Mouse (Mus musculus): Measurements from ENCODE around the gene Bicral.

The Bicral gene

DNA sequence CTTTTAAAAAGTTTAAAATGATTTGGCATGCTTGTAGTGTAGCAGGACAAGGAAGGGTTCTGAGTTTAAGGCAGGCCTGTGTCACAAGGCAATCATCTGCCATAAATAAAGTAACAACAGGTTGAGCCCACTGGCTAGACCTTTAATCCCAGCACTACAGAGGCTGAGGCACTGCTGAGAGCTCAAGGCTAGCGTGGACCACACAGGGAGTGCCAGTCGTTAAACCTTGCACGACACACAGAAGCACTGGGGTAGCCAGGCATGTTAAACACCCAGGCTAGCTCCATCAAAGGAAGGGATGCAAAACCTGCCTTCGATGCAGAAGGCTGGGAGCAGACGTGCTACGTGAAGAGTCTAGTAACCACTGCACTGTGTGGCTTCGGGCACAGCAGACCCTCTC, 14.6 kb downstream of the Bicral start:
- no peak for DNase-seq (ENCODE audit: low read depth, low spot score)

DNA sequence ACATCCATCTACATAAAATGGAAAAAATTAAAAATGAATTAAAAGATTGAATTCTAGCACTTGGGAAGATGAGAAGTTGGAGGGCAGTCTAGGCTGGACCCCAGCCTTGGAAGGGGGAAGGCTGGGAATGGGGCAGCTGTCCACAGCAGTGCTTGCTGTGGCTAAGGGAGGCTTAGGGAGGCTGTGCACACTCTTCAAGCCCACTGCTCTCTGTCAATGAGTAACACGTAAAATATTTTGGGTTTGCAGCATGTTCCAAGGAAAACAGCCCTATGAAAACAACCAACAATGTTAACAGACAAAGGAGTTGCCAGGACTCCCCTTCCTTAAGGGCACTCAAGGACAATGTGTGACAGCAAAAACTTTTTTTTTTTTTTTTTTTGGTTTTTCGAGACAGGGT, 15.3 kb downstream of the Bicral start:
- DNase-seq (ENCODE audit: low read depth, low spot score): no peak

DNA sequence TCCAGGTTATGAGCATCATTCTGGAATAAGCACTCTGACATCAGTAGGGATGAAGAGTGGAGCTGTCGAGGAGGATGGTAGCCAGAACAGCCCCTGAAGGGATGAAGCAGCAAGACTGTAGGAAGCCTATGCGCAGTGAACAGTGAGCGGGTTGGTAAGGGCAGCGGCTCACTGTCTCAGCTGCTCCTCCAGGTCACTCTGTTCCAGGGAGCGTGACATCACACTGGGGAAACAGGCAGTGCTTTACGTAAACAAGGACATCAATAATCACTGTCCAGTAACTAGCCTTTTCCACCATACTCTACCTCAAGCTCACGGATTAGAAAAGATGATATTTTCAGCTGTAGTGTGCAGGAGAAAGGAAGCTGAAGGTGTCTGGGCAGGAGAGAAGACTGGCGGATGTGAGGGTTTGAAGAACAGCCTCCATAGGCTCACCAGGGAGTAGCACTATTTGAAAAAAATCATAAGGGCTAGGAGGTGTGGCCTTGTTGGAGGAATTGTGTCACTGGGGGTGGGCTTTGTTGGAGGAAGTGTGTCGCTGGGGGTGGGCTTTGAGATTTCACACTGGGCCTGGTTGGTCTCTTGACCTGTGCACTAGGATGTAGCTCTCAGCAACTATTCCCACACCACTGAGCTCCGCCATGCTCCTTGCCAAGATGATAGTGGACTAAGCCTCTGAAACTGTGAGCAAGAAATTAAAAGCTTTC, 17.8 kb downstream of the Bicral start:
- no peak for DNase-seq (ENCODE audit: low read depth, low spot score)

DNA sequence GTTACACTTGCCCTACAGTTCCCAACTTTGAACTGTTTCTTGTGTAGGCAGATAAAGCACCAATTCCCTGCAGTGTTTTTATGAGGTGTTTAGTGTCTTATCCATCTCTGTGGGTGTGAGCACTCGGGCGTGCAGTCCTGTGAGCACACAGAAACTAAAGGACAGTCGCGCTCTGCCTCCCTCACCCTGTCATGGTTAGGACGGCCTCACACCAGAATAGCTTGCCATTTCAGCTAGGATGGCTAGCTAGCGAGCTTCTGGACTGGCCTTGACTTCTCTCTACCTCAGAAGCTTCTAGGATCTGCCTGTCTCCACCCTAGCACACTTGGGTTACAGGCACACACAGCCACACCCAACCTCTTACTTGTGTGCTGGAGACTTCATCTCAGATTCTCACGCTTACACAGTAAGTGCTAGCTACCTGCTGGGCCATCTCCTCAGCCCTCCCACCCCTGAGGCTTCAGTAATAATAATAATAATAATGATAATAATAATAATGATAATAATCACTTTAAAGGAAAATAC, 19.8 kb downstream of the Bicral start:
- DNase-seq (ENCODE audit: low read depth, low spot score): no peak

DNA sequence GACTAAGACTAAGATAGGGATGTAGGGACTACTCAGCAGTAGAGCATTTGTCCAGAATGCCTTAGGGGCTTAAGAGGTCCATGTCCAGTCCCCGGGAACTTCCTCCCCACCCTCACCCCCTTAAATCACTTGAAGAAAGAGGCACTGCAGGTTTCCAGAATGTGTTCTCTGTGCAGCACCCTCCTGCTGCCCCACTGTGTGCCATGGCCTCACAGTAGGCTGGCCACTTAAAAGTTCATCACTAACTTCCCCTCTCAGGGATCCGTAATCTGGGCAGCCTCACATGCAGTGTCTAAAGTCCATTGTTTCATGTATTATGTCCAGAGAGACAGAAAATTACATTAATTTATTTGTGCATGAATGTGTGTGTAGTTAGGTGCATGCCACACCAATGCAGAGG, 20.4 kb downstream of the Bicral start:
- DNase-seq (ENCODE audit: low read depth, low spot score): no peak

DNA sequence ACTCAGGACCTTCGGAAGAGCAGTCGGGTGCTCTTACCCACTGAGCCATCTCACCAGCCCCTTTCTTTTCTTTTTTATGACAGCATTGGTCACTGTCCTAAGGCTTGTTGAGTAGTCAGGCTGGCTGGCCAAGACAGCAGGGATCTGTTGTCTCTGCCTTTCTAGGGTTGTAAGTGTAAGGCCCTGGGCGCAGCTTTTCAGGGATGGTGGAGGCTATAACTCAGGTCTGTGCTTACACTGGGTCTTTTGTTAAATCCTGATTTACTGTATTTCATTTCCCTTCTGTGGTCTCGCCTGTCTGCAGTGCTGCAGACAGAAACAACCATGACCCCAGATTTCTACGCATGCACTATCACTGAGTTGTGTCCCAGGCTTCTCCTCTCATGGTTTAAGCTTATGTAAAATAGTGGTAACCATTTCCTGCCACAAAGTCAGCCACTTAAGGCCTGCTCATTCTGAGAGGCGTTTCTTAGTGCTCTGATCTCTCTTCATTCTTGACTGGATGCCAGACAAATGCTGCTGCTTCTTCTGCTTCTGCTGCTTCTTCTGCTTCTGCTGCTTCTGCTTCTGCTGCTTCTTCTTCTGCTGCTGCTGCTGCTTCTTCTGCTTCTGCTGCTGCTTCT, 23.1 kb downstream of the Bicral start:
- no peak for DNase-seq (ENCODE audit: low read depth, low spot score)

DNA sequence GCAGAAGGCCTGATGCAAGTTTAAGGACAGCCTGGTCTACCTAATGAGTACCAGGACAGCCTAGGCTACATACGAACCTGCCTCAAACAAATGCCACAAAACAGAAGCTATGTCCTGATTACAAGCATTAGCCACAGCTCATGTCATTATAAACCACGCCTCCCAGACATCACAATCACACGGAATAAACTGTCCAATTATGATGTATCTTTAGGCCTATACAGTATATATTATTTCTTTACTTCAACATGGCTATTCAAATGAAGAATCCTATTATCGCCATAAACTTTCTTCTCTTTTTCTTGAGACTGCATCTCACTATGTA, 25.3 kb downstream of the Bicral start:
- no peak for DNase-seq (ENCODE audit: low read depth, low spot score)

DNA sequence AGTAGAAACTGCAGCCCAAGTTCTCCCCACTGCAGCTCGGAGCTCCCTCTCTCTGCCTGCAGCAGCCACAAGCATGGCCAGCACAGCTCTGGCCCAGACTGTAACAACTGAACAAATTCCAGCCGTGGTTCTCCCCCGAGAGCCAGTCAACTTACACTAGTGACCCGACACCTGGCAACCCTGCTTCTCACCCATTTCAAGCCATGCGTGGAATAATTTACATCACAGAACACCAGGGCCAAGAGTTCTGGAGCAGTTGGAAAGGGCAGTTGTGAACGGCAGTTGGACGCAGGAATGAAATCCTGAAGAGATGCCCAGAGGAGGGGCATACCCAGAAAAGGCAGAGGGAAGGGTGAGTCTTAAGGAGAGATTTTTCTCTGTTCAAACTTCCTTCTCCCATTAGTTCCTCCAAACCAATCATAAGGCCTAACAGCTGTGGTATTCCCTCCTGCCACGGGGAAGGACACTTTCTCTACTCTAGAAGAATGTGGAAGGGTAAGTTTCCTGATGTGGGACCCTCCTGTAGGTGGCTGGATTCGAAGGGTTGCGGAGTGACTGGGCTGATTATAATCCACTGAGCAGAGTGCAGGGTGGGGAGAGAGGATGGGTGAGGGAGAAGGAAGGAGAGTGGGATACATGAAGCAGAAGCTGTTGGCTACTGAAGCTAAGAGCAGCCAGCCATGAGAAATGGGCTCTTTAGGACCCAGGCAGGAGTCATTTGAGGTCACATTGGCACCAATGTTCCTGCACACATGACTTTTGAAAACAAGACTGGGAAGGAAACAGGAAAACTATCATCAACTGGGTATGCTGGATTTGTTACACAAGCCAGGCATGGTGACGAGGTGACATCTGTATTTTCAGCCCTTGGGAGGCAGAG, 25.9 kb downstream of the Bicral start:
- DNase-seq (ENCODE audit: low read depth, low spot score): no peak

DNA sequence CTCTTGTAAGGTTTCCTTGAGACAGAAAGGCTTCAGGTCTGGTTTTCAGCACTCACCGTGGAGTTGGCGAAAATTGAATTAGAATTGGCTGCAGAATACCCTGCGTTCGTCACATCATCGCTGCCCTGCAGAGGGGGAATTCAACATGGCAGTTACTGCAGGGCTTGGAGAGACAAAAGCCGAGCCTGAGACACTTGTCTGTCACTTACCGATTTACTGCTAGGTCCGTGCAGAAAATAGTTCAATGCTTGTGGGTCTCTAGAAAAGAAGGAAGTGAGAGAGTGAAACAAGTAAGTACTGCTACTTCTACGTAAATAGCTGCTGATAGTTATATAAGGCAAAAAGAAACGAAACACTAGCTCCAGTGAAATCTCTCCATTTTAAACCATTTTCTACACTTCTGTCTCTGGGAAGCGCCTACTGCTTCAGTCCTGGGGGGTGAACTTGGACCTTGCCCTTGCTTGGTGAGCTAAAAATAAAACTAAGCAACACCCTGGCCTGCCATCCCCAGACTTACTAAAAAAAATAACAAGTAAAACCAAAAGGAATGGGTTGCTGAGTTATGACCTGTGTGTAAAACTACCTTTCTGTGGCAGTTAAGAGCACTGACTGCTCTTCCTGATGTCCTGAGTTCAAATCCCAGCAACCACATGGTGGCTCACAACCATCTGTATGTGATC, 28.3 kb downstream of the Bicral start:
- DNase-seq (ENCODE audit: low read depth, low spot score): no peak

DNA sequence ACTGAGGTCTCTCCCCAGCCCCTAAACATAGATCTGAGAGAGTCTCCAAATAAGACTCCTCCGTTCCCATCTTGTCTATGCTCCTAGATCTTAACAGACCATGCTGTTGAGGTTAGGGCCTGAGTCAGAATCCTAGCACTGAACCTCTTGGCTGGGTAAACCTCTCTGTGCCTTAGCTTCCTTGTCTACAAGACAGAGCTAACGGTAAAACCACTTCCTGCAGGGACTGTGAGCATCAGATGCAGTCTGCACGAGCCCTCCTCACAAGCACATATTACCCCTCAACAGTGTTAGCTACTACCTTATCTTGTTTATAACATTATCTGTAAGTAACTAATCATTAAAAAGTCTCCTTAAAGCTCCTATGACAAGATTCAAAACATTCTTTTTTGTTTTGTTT, 29.3 kb downstream of the Bicral start:
- no peak for DNase-seq (ENCODE audit: low read depth, low spot score)

DNA sequence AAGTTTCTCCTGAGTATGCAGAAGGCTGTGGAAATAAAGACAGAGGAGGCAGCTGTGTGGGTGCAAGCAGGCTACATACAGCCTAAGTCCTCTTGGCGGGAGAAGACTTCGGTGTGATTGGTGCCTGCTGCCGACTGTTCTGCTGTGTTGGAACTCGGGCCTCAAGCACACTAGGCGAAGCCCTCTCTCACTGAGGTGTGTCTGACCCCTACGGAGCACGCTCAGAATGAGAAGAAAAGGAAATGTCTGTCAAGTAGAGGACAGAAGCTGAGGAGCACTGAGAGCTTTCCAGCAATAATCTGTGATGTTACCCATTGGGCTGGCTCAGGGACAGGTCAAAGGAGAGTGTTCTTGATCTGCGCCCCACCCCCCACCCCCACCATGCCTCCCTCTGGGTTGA, 35.2 kb downstream of the Bicral start:
- DNase-seq (ENCODE audit: low read depth, low spot score): no peak

DNA sequence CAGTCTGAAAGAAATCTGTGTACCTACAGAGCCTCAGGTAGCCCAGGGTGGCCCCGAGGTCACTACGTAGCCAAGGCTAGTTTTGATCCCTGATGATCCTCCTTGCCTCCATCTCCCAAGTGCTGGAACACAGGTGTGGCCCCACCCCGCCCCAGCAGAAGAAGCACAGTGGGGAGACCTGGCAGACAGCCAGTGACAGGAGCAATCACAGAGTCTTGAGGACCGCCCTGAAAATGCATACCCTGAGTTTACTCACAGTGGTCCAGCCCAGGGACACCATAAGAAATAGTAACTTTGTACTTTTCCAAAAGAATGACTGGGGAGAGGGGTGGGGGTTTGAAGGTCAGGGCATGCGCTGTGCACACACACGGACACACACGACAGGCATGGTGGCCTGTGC, 37.7 kb downstream of the Bicral start:
- DNase-seq (ENCODE audit: low read depth, low spot score): no peak

DNA sequence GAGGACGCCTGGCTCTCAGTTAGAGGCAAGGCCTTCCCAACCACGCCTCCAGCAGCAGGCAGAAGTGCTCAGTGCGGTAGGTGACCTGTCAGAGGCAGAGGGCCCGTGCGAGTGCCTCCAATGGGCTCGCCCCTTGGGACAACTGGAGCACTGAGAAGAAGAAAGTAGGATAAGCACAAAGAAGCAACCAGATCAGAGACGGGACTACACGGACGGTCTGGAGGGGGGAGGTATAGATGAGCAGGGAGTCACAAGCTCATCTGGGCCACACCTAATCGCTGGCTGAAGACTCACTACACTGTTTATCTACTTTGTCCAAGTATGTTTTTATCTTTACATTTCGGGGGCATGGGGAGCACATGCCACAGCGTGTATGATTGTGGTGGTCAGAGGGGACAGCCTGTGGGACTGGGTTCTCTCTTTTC, 40.5 kb downstream of the Bicral start:
- DNase-seq (ENCODE audit: low read depth, low spot score): no peak

DNA sequence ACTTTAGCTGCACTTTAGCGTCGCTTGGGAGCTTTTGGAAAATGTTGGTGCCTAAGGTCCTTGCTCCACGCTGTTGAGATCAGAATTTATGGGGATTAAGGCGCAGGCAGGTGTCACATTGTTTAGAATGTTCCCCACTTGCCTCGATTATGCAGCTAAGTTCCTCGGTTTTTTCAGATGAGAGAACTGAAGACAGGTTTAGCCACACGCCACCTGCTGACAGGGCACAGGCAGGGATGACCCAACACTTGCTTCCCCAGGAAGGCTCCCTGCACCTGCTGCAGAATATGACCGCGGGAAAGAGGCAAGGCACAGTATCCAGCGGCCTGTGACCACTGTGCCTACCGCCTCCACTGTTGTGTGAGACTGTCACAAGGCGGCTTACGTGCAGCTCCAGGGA, 42.0 kb downstream of the Bicral start:
- DNase-seq (ENCODE audit: low read depth, low spot score): no peak

DNA sequence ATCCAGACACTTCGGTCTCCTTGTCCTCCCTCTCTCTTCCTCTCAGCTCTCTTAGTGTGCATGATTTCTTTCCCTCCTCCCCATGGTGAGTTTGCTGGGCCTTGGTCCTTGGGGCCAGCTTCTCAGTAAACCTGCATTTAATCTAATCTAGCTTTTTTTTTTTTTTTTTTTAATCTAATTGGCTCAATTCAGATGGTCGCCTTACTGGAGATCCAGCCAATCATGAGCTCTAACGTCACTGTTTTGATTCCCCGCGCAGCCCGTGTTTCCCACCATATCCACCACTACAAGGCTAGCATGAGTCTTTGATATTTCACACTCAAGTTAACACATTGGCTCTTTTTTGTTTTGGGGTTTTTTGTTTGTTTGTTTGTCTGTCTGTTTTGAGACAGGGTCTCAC, 43.8 kb downstream of the Bicral start:
- no peak for DNase-seq (ENCODE audit: low read depth, low spot score)

DNA sequence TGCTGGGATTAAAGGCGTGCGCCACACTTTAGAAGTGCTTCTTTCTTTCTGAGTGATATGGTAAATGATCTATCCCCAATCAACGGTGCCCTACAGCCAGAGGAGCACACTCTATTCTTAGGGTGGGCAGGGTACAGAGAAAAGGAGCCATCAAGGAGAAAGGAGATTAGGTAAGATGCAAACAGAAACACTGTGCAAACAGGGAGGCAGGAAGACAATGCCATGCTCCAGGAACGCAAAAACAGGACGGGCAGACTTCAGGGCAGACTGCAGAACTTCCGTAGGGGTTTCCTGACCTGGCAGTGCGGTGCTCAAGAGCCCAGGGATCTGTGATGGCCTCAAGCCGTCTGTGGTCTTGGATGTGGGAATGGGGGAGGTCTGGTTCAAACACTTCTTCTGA, 44.6 kb downstream of the Bicral start:
- DNase-seq (ENCODE audit: low read depth, low spot score): no peak

DNA sequence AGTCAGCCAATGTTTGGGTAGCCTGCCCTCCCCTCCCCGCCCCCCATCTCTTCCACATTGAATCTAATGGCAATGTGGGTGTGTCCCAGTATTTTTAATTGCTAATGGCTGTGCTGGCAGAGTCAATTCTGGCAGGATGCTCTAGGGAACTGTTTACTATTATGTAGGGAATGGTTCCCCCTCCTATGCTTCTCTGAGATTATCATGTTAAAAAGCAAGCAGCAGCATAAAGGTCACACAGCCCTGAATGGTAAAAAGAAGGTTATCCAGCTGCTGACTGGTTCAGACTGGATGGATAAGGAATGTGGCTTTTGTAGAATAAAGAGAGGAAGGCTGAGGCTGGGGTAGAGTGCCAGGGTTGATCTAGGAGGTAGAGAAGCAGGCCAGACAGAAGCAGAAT, 45.8 kb downstream of the Bicral start:
- DNase-seq (ENCODE audit: low read depth, low spot score): no peak

DNA sequence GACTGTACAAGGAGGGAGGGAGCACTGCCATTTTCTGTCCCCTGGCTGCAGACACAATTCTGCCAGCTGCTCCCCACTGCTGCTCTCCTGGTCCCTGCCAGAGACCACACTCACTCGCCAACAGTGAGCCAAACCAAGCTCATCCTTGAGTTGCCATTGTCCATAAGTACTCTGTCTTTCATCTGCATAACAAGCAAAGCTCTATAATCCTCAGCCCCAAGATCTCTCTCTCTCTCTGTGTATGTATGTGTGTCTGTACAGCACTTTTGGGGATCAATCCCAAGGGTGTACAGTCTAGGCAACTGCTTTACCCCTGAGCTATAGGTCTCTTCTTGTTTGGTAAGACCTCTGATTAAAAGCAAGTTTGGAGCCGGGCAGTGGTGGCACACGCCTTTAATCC, 47.6 kb downstream of the Bicral start:
- DNase-seq (ENCODE audit: low read depth, low spot score): no peak

DNA sequence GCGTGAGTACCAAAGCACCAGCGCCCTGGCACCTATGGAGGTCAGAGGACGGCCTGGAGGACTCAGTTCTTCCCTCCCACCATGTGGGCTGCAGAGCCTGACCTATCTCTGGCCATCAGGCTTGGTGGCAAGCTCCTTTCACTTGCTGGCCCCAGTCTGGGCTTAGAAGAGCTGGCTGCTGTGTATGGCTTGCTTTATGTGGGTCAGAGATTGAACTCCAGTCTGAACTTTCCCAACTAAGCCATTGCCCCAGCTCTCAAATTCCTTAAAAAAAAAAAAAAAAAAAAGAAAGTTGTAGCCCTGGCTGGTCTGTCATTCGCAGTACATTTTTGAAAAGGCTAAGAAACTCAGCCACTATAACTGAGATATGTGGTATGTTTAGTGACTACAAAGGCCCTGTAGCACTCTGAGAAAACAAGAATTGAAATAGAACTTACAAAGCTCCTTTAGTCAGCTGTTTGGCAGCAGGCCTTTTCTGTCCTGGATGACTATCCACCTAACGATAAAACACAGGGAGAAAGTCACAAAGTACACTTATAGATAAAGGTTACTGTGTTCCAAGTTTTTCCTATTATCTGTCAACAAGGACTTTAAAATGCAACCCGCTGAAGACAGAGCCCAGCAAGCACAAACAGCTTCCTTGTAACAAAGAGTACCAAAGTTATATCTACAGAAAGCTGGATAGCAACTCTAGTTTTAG, 49.0 kb downstream of the Bicral start:
- no peak for DNase-seq (ENCODE audit: low read depth, low spot score)

DNA sequence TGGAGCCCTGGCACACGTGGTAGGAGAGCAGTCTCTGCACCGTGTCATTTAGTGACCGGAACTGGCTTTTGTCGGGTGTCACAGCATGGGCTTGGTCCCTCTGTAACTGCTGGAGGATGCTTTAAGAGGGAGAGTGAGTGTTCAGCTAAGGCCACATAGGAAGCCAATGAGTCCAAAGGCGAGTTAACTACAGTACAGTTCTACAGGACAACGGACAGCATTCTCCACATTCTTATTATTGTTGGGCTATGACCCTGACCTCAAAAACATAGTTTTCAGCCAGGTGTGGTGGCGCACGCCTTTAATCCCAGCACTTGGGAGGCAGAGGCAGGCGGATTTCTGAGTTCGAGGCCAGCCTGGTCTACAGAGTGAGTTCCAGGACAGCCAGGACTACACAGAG, 49.9 kb downstream of the Bicral start:
- DNase-seq (ENCODE audit: low read depth, low spot score): no peak

DNA sequence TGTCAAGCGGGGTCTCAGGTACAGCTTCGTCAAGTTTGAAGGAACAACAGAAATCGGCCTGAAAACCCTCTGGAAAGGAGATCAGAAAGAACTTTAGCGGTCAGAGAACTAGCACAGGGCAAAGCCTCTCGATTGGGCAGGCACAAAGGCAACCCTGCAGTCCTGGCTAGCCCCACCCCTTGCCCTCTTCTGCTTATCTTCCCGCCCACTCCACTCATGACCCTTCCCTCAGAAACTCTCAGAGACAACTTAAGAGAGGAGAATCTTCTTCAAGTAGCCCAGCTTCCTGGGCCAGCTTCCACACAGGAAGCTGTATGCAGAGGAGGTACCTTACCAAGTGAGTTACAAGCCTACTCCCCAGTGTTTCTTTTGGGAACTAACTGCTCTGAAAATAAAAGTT, 56.5 kb downstream of the Bicral start:
- DNase-seq (ENCODE audit: low read depth, low spot score): no peak

DNA sequence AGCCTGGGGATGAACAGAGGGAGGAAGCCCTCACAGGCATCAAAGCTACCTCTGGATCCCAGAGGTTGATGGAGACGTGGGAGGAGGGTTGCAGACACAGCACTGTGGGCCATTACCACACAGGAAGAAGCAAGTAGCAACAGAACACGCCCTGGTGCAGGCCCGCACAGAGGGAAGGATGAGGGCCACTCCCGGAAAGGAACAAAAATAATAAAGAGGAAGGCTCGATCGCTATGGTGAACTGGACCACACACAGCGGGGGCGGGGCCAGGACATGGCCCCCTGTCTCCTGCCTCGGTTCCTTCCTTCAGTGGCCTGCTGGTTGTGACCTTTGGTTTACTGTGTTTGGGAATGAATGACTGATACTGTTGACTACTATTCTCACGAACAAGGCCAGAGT, 58.6 kb downstream of the Bicral start:
- no peak for DNase-seq (ENCODE audit: low read depth, low spot score)
